In the genomic region with DNA sequence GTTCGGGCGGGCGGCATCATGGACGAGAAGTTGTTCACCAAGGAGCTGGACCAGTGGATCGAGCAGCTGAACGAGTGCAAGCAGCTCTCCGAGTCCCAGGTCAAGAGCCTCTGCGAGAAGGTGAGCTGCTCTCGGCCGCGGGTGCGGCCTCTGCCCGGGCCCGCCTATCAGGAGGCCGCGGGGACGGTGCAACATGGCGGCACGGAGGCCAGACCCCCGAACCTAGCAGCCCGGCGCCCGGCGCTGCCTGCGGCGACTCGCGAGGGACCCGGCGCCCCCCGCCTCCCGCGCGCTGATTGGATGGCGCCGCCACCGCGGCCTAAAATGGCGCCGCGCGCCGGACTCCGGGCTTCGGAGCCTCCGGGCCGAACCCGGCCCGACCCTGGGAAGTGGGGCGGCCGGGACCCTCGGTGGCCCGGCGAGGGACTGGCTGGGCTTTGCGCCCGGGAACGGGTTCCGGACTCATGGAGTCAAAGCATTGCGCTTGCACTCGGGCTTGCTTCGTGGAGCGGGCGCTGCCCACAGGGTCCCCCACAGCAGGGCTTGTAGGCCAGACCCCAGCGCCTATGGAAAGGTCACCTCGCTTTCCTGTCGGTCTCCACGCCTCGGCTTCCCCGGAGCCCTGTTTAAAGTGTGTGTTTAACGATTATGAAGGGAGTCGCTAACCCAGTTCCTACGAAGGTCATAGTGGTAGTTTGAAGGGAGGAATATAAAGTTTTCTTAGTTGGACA, we compare ENCODE assay signal across 8 mouse cellular contexts. TPM values are rescaled to one million over a fixed set of nuclear protein-coding genes. Genes with fewer than 3 reads are reported as not detected.
DNase-seq lines count a peak whose midpoint lies in the region; ATAC-seq and TF ChIP-seq lines count a peak whose summit lies in the region.

No protein-coding gene starts in this region.

- H3K36me3 ChIP-seq in forebrain, postnatal 0 days (ENCODE audit: insufficient read depth), result no peaks in the 10 kb centered on the region

- peak overlapping the region; percentile 97 for H3K4me3 ChIP-seq in forebrain, postnatal 0 days (ENCODE audit: low read depth, low read length)

- H3K27ac ChIP-seq in forebrain, postnatal 0 days (ENCODE audit: low read depth, low read length), result peak overlapping the region; percentile 99

- no peaks in the 10 kb centered on the region for H3K9me3 ChIP-seq in forebrain, postnatal 0 days (ENCODE audit: low read length)

- peaks cover 22% of the 10 kb centered on the region for H3K4me1 ChIP-seq in forebrain, postnatal 0 days (ENCODE audit: insufficient read depth)

- peak overlapping the region; percentile 98 for H3K9ac ChIP-seq in forebrain, postnatal 0 days

- no peaks in the 10 kb centered on the region; the same call in 1 of the 2 replicates for H3K27me3 ChIP-seq in forebrain, postnatal 0 days (ENCODE audit: insufficient read depth, low read length)

- ATAC-seq in forebrain, postnatal 0 days, result peak; percentile 79

- peak overlapping the region; percentile 58 for H3K4me2 ChIP-seq in forebrain, postnatal 0 days (ENCODE audit: low read depth)

- under 1% methylated on average over 66 of the region's 72 CpGs for whole genome bisulfite sequencing in forebrain, postnatal 0 days

- peak; percentile 54 for DNase-seq in ES-CJ7 (ENCODE audit: low read depth, low spot score)
- peak; percentile 56 for DNase-seq in c-Kit-negative CD71-positive TER-119-positive erythroid progenitor cells, embryonic 14.5 days (ENCODE audit: low read depth, low spot score)
- DNase-seq in forebrain, postnatal 0 days, result peak; percentile 83
- DNase-seq in heart, postnatal 4 days, result peak; percentile 86
- peak; percentile 69 to 73 for DNase-seq in layer of hippocampus, postnatal 14 days (ENCODE audit: low spot score in 2 of 2)
- peak; percentile 67 for DNase-seq in lung, postnatal 14 days
- DNase-seq in ovary, postnatal 36 days (ENCODE audit: low spot score), result peak; percentile 76
- peak; percentile 82 for DNase-seq in thymus, postnatal 25 days

- no peak for TF ChIP-seq CTCF in forebrain, postnatal 0 days (IDR thresholded peaks at IDR 0.05; ENCODE audit: low read depth)

RNA-seq across cellular contexts. Expression of gene Ppp2ca, which starts 0.7 kb away (rescaled TPM):
- 141 and 143 TPM in 2 replicates for total RNA-seq in forebrain, postnatal 0 days (2014; rRNA removed)
- polyA plus RNA-seq in forebrain, postnatal 0 days (2015; fragmentation: Nextera tagmentation; extraction: Ambion mirVana), result 105 and 112 TPM in 2 replicates
- total RNA-seq in heart, postnatal 4 days (2021), result 10 to 100 TPM; 86.3 to 87.2 TPM
- 100 to 1,000 TPM; 128 to 136 TPM for total RNA-seq in layer of hippocampus, postnatal 14 days (2021)

RNA-seq across cellular contexts. Expression of gene Olfr1373, which starts 46.1 kb away (rescaled TPM):
- total RNA-seq in forebrain, postnatal 0 days (2014; rRNA removed), result not detected in 2 replicates
- not detected in 2 replicates for polyA plus RNA-seq in forebrain, postnatal 0 days (2015; fragmentation: Nextera tagmentation; extraction: Ambion mirVana)
- total RNA-seq in heart, postnatal 4 days (2021), result not detected
- total RNA-seq in layer of hippocampus, postnatal 14 days (2021), result not detected

Comparison
In these comparisons a context has a peak if more than half of its experiments do, and no peak if none do; other contexts are left out.
1. Peak in every context shown above with its lines: DNase-seq, ATAC-seq, H3K4me3 ChIP-seq and H3K27ac ChIP-seq.